Mouse (Mus musculus) forebrain, embryonic 13.5 days (tissue): Measurements from ENCODE around the gene Col25a1. TPM values are rescaled to one million over a fixed set of nuclear protein-coding genes. Genes with fewer than 3 reads are reported as not detected.

Experiments
- ATAC-seq: fragments of 200-750 bp; cut with Nextera tagmentation; 2 replicates; pipeline ENCODE4 v1.8.0; 2017
- H3K27ac ChIP-seq: fragments of 300-500 bp; sonication (generic); 2 replicates; pipeline ENCODE4 v1.5.1; 2015; ENCODE audit warnings: inconsistent platforms, mild to moderate bottlenecking, moderate library complexity
- H3K27me3 ChIP-seq: fragments of 300-500 bp; sonication (generic); 2 replicates; pipeline ENCODE4 v1.6.1; 2015; ENCODE audit warnings: mild to moderate bottlenecking, inconsistent platforms
- H3K36me3 ChIP-seq: fragments of 300-500 bp; sonication (generic); 2 replicates; pipeline ENCODE4 v1.6.1; 2015; ENCODE audit warnings: mild to moderate bottlenecking, inconsistent platforms; ENCODE audit not compliant: poor library complexity, severe bottlenecking
- H3K4me1 ChIP-seq: fragments of 300-500 bp; sonication (generic); 2 replicates; pipeline ENCODE4 v1.6.1; 2015; ENCODE audit warnings: inconsistent platforms
- H3K4me2 ChIP-seq: fragments of 300-500 bp; sonication (generic); 2 replicates; pipeline ENCODE4 v1.6.1; 2015; ENCODE audit warnings: inconsistent platforms, mild to moderate bottlenecking, moderate library complexity
- H3K4me3 ChIP-seq: fragments of 300-500 bp; sonication (generic); 2 replicates; pipeline ENCODE4 v1.5.1; 2015; ENCODE audit warnings: mild to moderate bottlenecking, inconsistent platforms
- H3K9ac ChIP-seq: fragments of 300-500 bp; sonication (generic); 2 replicates; pipeline ENCODE4 v1.6.1; 2015; ENCODE audit warnings: mild to moderate bottlenecking, inconsistent platforms
- H3K9me3 ChIP-seq: fragments of 300-500 bp; sonication (generic); replicated peaks from 2 replicates; pipeline ENCODE4 v1.6.1; 2016; ENCODE audit warnings: inconsistent platforms
- WGBS: fragments of 180-500 bp; shearing (Covaris S2); methylation state at CpG from one replicate; pipeline ENCODE4 v1.1.7; 2015; 5-methylcytosine and 5-hydroxymethylcytosine counted together
- polyA plus RNA-seq: library from polyadenylated mRNA; unstranded; fragments of >200 nt; fragmentation: Nextera tagmentation; extraction: Ambion mirVana; gene quantifications from 2 replicates; pipeline ENCODE4 v1.2.1, GENCODE M21; 2015

Gene Col25a1
- polyA plus RNA-seq, 1 experiment from 2014 or later = 2.2 TPM

- ATAC-seq = peak; percentile 59; the same call in 1 of the 2 replicates
- H3K4me2 ChIP-seq = no peak overlapping the region
These were observed 387.2 kb downstream of the Col25a1 start for GRCm38 (mm10) chr3:130518457-130518879.

GRCm38 (mm10) chr3:130521834-130522476 lies 390.7 kb downstream of the Col25a1 start:
- H3K4me2 ChIP-seq = no peak overlapping the region
- WGBS = 92% methylated on average over 9 of the region's 9 CpGs
- H3K9ac ChIP-seq = no peak overlapping the region
- no peaks in the 10 kb centered on the region for H3K9me3 ChIP-seq
- no peaks in the 10 kb centered on the region for H3K27me3 ChIP-seq
- no peak for ATAC-seq
- no peak overlapping the region for H3K27ac ChIP-seq
- no peaks in the 10 kb centered on the region for H3K36me3 ChIP-seq
- H3K4me1 ChIP-seq = 0 out of 2 replicates have a peak, but pooled peaks cover 4% of the 10 kb centered on the region
- no peak overlapping the region for H3K4me3 ChIP-seq

More at GRCm38 (mm10) chr3:130518457-130518879, 387.2 kb downstream of the Col25a1 start:
- Histone ChIP-seq H3K27ac (no peak overlapping the region), H3K36me3 (no peaks in the 10 kb centered on the region), H3K9me3 (no peaks in the 10 kb centered on the region), H3K9ac (no peak overlapping the region), H3K4me3 (no peak overlapping the region), H3K27me3 (no peaks in the 10 kb centered on the region), H3K4me1 (0 out of 2 replicates have a peak, but pooled peaks cover 4% of the 10 kb centered on the region)
- 25% methylated on average over 9 of the region's 9 CpGs for WGBS

- no peak overlapping the region for H3K9ac ChIP-seq
- 90% methylated on average over 7 of the region's 7 CpGs for WGBS
- peak; percentile 26; the same call in 1 of the 2 replicates for ATAC-seq
These were observed 391.7 kb downstream of the Col25a1 start for GRCm38 (mm10) chr3:130523019-130523418.

GRCm38 (mm10) chr3:130524367-130525137 lies 393.3 kb downstream of the Col25a1 start:
- Histone ChIP-seq H3K36me3 (no peaks in the 10 kb centered on the region), H3K4me3 (no peak overlapping the region), H3K27ac (no peak overlapping the region), H3K27me3 (no peaks in the 10 kb centered on the region), H3K4me1 (no peaks in the 10 kb centered on the region), H3K4me2 (no peak overlapping the region), H3K9me3 (no peaks in the 10 kb centered on the region), H3K9ac (no peak overlapping the region)
- 78% methylated on average over 16 of the region's 16 CpGs for WGBS
- no peak for ATAC-seq

More at GRCm38 (mm10) chr3:130523019-130523418, 391.7 kb downstream of the Col25a1 start:
- H3K27me3 ChIP-seq = no peaks in the 10 kb centered on the region
- H3K4me3 ChIP-seq = no peak overlapping the region
- H3K36me3 ChIP-seq = no peaks in the 10 kb centered on the region
- H3K9me3 ChIP-seq = no peaks in the 10 kb centered on the region
- no peak overlapping the region for H3K4me2 ChIP-seq
- H3K4me1 ChIP-seq = 0 out of 2 replicates have a peak, but pooled peaks cover 4% of the 10 kb centered on the region
- H3K27ac ChIP-seq = no peak overlapping the region

- H3K4me2 ChIP-seq = no peak overlapping the region
- H3K27me3 ChIP-seq = no peaks in the 10 kb centered on the region
- H3K27ac ChIP-seq = no peak overlapping the region
- no peak for ATAC-seq
- no peaks in the 10 kb centered on the region for H3K9me3 ChIP-seq
- WGBS = 90% methylated on average over 9 of the region's 9 CpGs
- H3K4me1 ChIP-seq = no peaks in the 10 kb centered on the region
- H3K4me3 ChIP-seq = no peak overlapping the region
- no peak overlapping the region for H3K9ac ChIP-seq
- no peaks in the 10 kb centered on the region for H3K36me3 ChIP-seq
These were observed 403.7 kb downstream of the Col25a1 start for GRCm38 (mm10) chr3:130535021-130535420.

- no peak overlapping the region for H3K4me2 ChIP-seq
- H3K27ac ChIP-seq = no peak overlapping the region
- H3K9ac ChIP-seq = no peak overlapping the region
- H3K4me3 ChIP-seq = no peak overlapping the region
- no peaks in the 10 kb centered on the region for H3K9me3 ChIP-seq
- 56% methylated on average over 1 of the region's 1 CpGs for WGBS
- H3K27me3 ChIP-seq = no peaks in the 10 kb centered on the region
- H3K4me1 ChIP-seq = no peaks in the 10 kb centered on the region
- no peak for ATAC-seq
- no peaks in the 10 kb centered on the region for H3K36me3 ChIP-seq
These were observed 410.2 kb downstream of the Col25a1 start for GRCm38 (mm10) chr3:130541541-130541940.

- H3K9me3 ChIP-seq = no peaks in the 10 kb centered on the region
- no peaks in the 10 kb centered on the region for H3K27me3 ChIP-seq
- H3K36me3 ChIP-seq = no peaks in the 10 kb centered on the region
- no peak overlapping the region for H3K27ac ChIP-seq
- 79% methylated on average over 3 of the region's 3 CpGs for WGBS
- H3K9ac ChIP-seq = no peak overlapping the region
- H3K4me3 ChIP-seq = no peak overlapping the region
- H3K4me1 ChIP-seq = no peaks in the 10 kb centered on the region
- ATAC-seq = no peak
- no peak overlapping the region for H3K4me2 ChIP-seq
These were observed 414.7 kb downstream of the Col25a1 start for GRCm38 (mm10) chr3:130545995-130546394.

GRCm38 (mm10) chr3:130549066-130549465 lies 417.8 kb downstream of the Col25a1 start:
- no peak overlapping the region for H3K27ac ChIP-seq

GRCm38 (mm10) chr3:130556263-130556662 lies 425.0 kb downstream of the Col25a1 start:
- H3K4me3 ChIP-seq = no peak overlapping the region

More at GRCm38 (mm10) chr3:130549066-130549465, 417.8 kb downstream of the Col25a1 start:
- Histone ChIP-seq H3K36me3 (no peaks in the 10 kb centered on the region), H3K4me3 (no peak overlapping the region), H3K9me3 (no peaks in the 10 kb centered on the region), H3K4me1 (no peaks in the 10 kb centered on the region), H3K27me3 (no peaks in the 10 kb centered on the region), H3K4me2 (no peak overlapping the region), H3K9ac (no peak overlapping the region)
- ATAC-seq = no peak
- 82% methylated on average over 7 of the region's 7 CpGs for WGBS

GRCm38 (mm10) chr3:130565586-130565985 lies 434.3 kb downstream of the Col25a1 start:
- H3K27me3 ChIP-seq = no peaks in the 10 kb centered on the region
- no peak overlapping the region for H3K9ac ChIP-seq
- H3K4me3 ChIP-seq = no peak overlapping the region
- no peaks in the 10 kb centered on the region for H3K36me3 ChIP-seq
- ATAC-seq = no peak
- H3K27ac ChIP-seq = no peak overlapping the region
- 91% methylated on average over 6 of the region's 6 CpGs for WGBS
- no peaks in the 10 kb centered on the region for H3K4me1 ChIP-seq
- no peaks in the 10 kb centered on the region for H3K9me3 ChIP-seq
- H3K4me2 ChIP-seq = no peak overlapping the region

More at GRCm38 (mm10) chr3:130556263-130556662, 425.0 kb downstream of the Col25a1 start:
- Histone ChIP-seq H3K27ac (no peak overlapping the region), H3K9ac (no peak overlapping the region), H3K36me3 (no peaks in the 10 kb centered on the region), H3K4me1 (no peaks in the 10 kb centered on the region), H3K9me3 (no peaks in the 10 kb centered on the region), H3K27me3 (no peaks in the 10 kb centered on the region), H3K4me2 (no peak overlapping the region)
- ATAC-seq = no peak
- 72% methylated on average over 1 of the region's 1 CpGs for WGBS

- ATAC-seq = no peak
These were observed 437.2 kb downstream of the Col25a1 start for GRCm38 (mm10) chr3:130568331-130569095.

GRCm38 (mm10) chr3:130573243-130573642 lies 441.9 kb downstream of the Col25a1 start:
- Histone ChIP-seq H3K4me3 (no peak overlapping the region), H3K9ac (no peak overlapping the region), H3K4me2 (no peak overlapping the region), H3K4me1 (no peaks in the 10 kb centered on the region), H3K27ac (no peak overlapping the region), H3K36me3 (no peaks in the 10 kb centered on the region), H3K9me3 (no peaks in the 10 kb centered on the region), H3K27me3 (no peaks in the 10 kb centered on the region)
- WGBS = 72% methylated on average over 5 of the region's 5 CpGs
- ATAC-seq = no peak

More at GRCm38 (mm10) chr3:130568331-130569095, 437.2 kb downstream of the Col25a1 start:
- Histone ChIP-seq H3K9me3 (no peaks in the 10 kb centered on the region), H3K4me3 (no peak overlapping the region), H3K9ac (no peak overlapping the region), H3K27ac (no peak overlapping the region), H3K36me3 (no peaks in the 10 kb centered on the region), H3K4me1 (no peaks in the 10 kb centered on the region), H3K27me3 (no peaks in the 10 kb centered on the region), H3K4me2 (no peak overlapping the region)
- 83% methylated on average over 16 of the region's 16 CpGs for WGBS
